Mouse (Mus musculus) lung, postnatal 0 days (tissue): Measurements from ENCODE around the gene Lyl1. TPM values are rescaled to one million over a fixed set of nuclear protein-coding genes. Genes with fewer than 3 reads are reported as not detected.

Experiments
- ATAC-seq: fragments of 200-750 bp; cut with Nextera tagmentation; 2 replicates; pipeline ENCODE4 v1.8.0; 2017; ENCODE audit warnings: moderate library complexity
- DNase-seq: peaks from one replicate; pipeline ENCODE4 v3.0.0-alpha.2; 2016; ENCODE audit warnings: low spot score
- H3K27ac ChIP-seq: fragments of 300-500 bp; sonication (generic); 2 replicates; pipeline ENCODE4 v1.5.1; 2014; ENCODE audit warnings: antibody characterized with exemption, mild to moderate bottlenecking, low read length, mixed read lengths
- H3K27me3 ChIP-seq: fragments of 300-500 bp; sonication (generic); replicated peaks from 2 replicates; pipeline ENCODE4 v1.6.1; 2014; ENCODE audit warnings: low read length, mixed read lengths; ENCODE audit not compliant: insufficient read depth
- H3K36me3 ChIP-seq: fragments of 300-500 bp; sonication (generic); 2 replicates; pipeline ENCODE4 v1.6.1; 2014; ENCODE audit warnings: low read length, mixed read lengths; ENCODE audit not compliant: insufficient read depth
- H3K4me1 ChIP-seq: fragments of 300-500 bp; sonication (generic); 2 replicates; pipeline ENCODE4 v1.6.1; 2014; ENCODE audit warnings: antibody characterized with exemption, low read depth, low read length, mixed read lengths; ENCODE audit not compliant: insufficient read depth
- H3K4me2 ChIP-seq: fragments of 300-500 bp; sonication (generic); replicated peaks from 2 replicates; pipeline ENCODE4 v1.6.1; 2014; ENCODE audit warnings: low read depth, mild to moderate bottlenecking, low read length, moderate library complexity, mixed read lengths
- H3K4me3 ChIP-seq: fragments of 300-500 bp; sonication (generic); 2 replicates; pipeline ENCODE4 v1.5.1; 2014; ENCODE audit warnings: low read depth, low read length
- H3K9ac ChIP-seq: fragments of 300-500 bp; sonication (generic); replicated peaks from 2 replicates; pipeline ENCODE4 v1.6.1; 2014; ENCODE audit warnings: low read depth, mild to moderate bottlenecking
- H3K9me3 ChIP-seq: fragments of 300-500 bp; sonication (generic); 2 replicates; pipeline ENCODE4 v1.6.1; 2016; ENCODE audit warnings: low read length, mixed read lengths
- CTCF ChIP-seq: IDR thresholded peaks from 2 replicates; pipeline ENCODE4 v1.5.1; 2016; ENCODE audit warnings: antibody characterized with exemption, mild to moderate bottlenecking
- EP300 ChIP-seq: IDR thresholded peaks from 2 replicates; pipeline ENCODE4 v1.6.1; 2016; ENCODE audit warnings: antibody characterized with exemption, mild to moderate bottlenecking, control low read depth
- WGBS: fragments of 180-500 bp; shearing (Covaris S2); extraction: QIAGEN DNeasy Blood & Tissue Kit; methylation state at CpG from one replicate; pipeline ENCODE4 v1.1.7; 2014; 5-methylcytosine and 5-hydroxymethylcytosine counted together
- polyA plus RNA-seq: library from polyadenylated mRNA; unstranded; fragments of >200 nt; fragmentation: Nextera tagmentation; extraction: Ambion mirVana; gene quantifications from 2 replicates; pipeline ENCODE4 v1.2.1, GENCODE M21; 2015

The Lyl1 gene
- polyA plus RNA-seq, 1 experiment from 2014 or later: 11.6 TPM

DNA sequence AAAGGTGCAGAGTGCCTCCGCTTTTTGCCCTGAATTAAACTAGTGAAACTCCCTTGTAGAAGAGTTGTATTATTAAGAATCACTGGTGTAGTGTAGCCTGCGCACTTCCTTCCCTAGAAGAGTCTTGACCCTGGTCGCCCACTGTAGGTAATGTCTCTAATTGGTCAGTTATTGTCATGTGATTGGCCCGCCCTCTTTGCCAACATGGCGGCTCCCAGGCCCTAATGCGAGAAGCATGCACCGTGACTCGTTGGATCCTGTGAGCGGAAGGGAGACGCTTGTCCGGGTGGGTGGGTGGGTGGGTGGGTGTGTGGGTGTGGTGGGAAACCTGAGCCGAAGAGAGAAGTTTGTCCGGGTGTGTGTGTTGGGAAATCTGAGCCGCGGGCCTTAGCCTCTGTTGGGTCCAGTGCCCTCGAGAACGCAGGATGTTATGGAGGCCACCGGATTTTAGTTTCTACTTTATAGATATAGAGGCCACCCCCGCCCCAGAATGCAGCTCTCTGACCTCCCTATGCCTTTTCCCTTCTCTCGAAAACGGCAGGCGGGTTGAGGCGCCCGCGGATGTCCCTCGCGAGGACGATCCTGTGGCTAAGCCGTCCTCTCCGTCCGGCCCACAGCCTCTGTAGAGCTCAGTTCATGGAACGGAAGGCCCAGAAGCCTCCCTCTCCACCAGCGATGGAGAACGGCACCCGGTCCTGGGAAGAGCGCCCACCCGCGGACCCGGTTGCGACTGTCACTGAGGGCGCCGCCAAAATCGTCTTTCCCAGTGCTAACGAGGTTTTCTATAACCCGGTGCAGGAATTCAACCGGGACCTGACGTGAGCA, 12.0 kb upstream of the Lyl1 start:
- no peaks in the 10 kb centered on the region for H3K27me3 ChIP-seq
- no peaks in the 10 kb centered on the region for H3K9me3 ChIP-seq
- H3K4me2 ChIP-seq: peak overlapping the region; percentile 82
- H3K4me1 ChIP-seq: peaks cover 14% of the 10 kb centered on the region; the same call in 1 of the 2 replicates
- H3K36me3 ChIP-seq: no peaks in the 10 kb centered on the region
- peak overlapping the region; percentile 65 for H3K9ac ChIP-seq
- TF ChIP-seq EP300 (peak; percentile 30; the same call in 1 of the 2 replicates), CTCF (peak; percentile 37; the same call in 1 of the 2 replicates)
- 0 out of 2 replicates have a peak overlapping the region, but pooled peaks have one; percentile 17 for H3K27ac ChIP-seq
- H3K4me3 ChIP-seq: peak overlapping the region; percentile 58
- peak; percentile 87 for ATAC-seq
- DNase-seq: peak; percentile 95
- WGBS: under 1% methylated on average over 45 of the region's 47 CpGs

- Histone ChIP-seq H3K4me1 (peaks cover 7% of the 10 kb centered on the region), H3K27ac (no peak overlapping the region), H3K4me2 (no peak overlapping the region), H3K9ac (no peak overlapping the region), H3K36me3 (0 out of 2 replicates have a peak, but pooled peaks cover 13% of the 10 kb centered on the region), H3K4me3 (no peak overlapping the region), H3K27me3 (no peaks in the 10 kb centered on the region), H3K9me3 (no peaks in the 10 kb centered on the region)
- DNase-seq: peak; percentile 61
- peak; percentile 46 for ATAC-seq
- 42% methylated on average over 4 of the region's 4 CpGs for WGBS
- TF ChIP-seq EP300 (no peak), CTCF (no peak)
Observed at GRCm38 (mm10) chr8:84693332-84693731, 7.9 kb upstream of the Lyl1 start.

DNA sequence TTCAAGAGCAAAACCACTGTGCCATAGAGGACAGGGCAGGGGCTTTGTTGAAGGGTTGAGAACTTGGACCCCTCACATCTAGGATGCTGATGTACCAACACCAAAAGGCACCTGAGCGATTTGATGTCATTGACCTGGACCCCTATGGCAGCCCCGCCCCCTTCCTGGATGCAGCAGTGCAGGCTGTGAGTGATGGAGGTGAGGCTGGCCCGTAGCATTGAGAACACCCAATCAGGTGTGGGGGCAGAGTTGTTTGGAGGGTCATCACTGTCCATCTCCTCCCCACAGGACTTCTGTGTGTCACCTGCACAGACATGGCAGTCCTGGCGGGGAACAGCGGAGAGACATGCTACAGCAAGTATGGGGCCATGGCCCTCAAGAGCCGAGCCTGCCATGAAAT, 6.1 kb upstream of the Lyl1 start:
- ATAC-seq (no peak), DNase-seq (no peak)
- no peak overlapping the region for H3K27ac ChIP-seq
- H3K4me3 ChIP-seq: no peak overlapping the region
- no peak overlapping the region for H3K4me2 ChIP-seq
- TF ChIP-seq CTCF: no peak
- TF ChIP-seq EP300: no peak
- peaks cover 11% of the 10 kb centered on the region for H3K4me1 ChIP-seq
- 93% methylated on average over 6 of the region's 6 CpGs for WGBS
- H3K9ac ChIP-seq: no peak overlapping the region
- H3K9me3 ChIP-seq: no peaks in the 10 kb centered on the region
- 0 out of 2 replicates have a peak, but pooled peaks cover 13% of the 10 kb centered on the region for H3K36me3 ChIP-seq
- H3K27me3 ChIP-seq: no peaks in the 10 kb centered on the region

- peaks cover 11% of the 10 kb centered on the region for H3K4me1 ChIP-seq
- H3K27ac ChIP-seq: no peak overlapping the region
- no peak overlapping the region for H3K9ac ChIP-seq
- no peak for ATAC-seq
- H3K4me3 ChIP-seq: no peak overlapping the region
- DNase-seq: peak; percentile 74
- no peak overlapping the region for H3K4me2 ChIP-seq
- TF ChIP-seq EP300 (no peak), CTCF (peak; percentile 75)
- 0 out of 2 replicates have a peak, but pooled peaks cover 13% of the 10 kb centered on the region for H3K36me3 ChIP-seq
- H3K27me3 ChIP-seq: no peaks in the 10 kb centered on the region
- H3K9me3 ChIP-seq: no peaks in the 10 kb centered on the region
- WGBS: 83% methylated on average over 14 of the region's 14 CpGs
Observed at GRCm38 (mm10) chr8:84697166-84698130, 3.8 kb upstream of the Lyl1 start.

GRCm38 (mm10) chr8:84698288-84698687, 3.0 kb upstream of the Lyl1 start:
- H3K9ac ChIP-seq: no peak overlapping the region
- H3K27ac ChIP-seq: no peak overlapping the region
- TF ChIP-seq CTCF (no peak), EP300 (no peak)
- peaks cover 11% of the 10 kb centered on the region for H3K4me1 ChIP-seq
- 79% methylated on average over 5 of the region's 5 CpGs for WGBS
- no peaks in the 10 kb centered on the region for H3K9me3 ChIP-seq
- H3K4me2 ChIP-seq: no peak overlapping the region
- DNase-seq (no peak), ATAC-seq (no peak)
- H3K27me3 ChIP-seq: no peaks in the 10 kb centered on the region
- H3K4me3 ChIP-seq: no peak overlapping the region
- H3K36me3 ChIP-seq: 0 out of 2 replicates have a peak, but pooled peaks cover 13% of the 10 kb centered on the region
